Mouse (Mus musculus) left cerebral cortex, adult 9 months (tissue): ENCODE measurements around the gene Spred2.

ENCODE experiments used
- DNase-seq, 2 experiments: peaks; one replicate each; pipeline ENCODE4 v3.0.0; 2022; ENCODE audit warnings: low spot score in 2 of 2

Gene Spred2

DNA sequence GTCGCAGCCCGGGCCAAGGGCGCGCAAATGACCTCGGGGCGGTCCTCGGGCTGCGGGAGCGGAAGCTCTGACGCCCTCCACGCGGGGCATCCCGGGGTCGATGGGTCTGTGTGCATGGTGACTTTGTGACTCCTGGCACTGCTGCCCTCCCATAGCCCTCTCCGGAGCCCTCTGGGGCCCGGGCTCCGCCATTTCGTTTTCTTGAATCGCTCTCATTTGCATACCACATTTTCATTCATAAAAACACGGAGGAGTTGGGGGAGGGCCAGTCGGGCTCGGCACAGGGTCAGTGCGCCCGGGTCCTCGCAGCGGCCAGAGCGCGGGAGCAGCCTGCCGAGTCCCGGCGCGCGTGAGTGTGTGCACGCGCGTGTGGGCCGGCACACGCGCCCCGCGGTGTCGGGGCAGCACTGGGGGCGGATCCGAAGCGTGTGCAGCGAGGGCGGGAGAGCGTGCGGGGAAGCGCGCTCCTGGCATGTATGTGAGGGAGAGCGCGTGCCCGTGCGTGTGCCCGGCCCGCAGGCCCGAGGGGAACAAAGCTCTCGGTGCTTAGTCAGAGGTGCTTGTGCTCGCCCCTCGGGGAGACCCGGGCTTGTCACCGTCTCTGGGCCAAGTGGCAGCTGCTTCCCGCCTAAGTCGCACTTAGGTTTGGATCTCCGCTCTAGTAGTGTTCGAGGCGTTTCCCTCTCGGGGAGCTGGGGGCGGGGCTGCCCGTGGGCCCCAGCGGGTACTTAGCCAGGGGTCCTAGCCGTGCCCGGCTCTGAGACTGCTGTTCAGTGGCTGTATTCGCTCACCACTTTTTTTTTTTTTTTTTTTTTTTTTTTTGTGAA, 1.2 kb downstream of the Spred2 start:
- peak in 1 of 2 experiments; percentile 71 for DNase-seq

DNA sequence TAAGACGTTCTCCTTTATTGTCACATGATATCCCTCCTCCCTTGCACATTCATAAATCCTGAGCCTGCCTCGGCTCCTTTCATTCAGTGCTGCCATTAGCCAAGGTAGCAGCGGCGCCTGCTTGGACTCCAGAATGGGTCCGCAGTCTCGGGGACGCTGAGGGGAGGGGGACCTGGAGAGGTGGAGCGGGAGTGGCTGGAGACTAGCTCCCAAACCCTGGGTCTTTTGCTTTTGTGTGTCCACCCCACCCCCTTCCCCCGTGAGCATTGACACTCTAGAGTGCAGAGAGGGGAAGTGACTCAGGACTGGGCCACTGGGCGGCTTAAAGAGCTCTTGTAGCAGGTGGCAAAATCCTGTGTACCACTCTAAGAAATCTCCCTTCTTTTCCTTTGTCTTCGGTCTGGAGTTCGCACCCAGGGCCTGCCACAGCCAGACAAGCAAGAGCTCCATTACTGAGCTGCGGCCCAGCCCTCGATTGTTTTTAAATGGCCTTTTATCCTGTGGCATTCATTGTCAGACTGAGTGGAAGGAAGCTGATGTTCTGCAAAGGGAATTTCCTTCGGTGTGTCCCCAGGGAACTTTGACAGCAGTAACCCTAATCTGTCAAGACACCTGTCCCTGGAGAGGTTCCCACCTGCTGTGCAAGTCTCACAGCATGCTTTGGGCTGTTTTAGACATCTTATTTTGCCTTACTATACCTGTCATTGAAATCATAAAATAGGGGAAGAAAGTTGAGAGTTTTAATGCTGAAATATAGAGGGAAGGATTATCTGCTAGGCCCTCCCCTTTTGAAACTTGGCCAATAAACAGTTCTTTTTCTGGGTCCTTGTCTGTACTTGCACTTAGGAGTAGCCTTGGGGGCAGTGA, 2.0 kb downstream of the Spred2 start:
- peak in 1 of 2 experiments; percentile 56 for DNase-seq

DNA sequence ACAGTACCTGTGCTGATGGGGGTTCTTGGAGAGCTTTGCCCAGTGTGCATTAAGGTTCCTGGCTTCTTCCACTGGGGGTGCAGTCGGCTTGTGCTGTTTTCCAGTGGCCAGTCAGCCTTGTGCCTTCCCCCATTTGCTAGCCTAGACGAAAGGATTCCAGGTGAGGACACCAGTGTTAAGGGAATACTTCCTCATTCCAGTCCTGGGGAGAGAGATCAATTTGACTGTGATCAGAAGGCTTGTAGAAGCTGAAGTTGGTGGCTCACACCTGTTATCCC, 2.6 kb downstream of the Spred2 start:
- no peak for DNase-seq

DNA sequence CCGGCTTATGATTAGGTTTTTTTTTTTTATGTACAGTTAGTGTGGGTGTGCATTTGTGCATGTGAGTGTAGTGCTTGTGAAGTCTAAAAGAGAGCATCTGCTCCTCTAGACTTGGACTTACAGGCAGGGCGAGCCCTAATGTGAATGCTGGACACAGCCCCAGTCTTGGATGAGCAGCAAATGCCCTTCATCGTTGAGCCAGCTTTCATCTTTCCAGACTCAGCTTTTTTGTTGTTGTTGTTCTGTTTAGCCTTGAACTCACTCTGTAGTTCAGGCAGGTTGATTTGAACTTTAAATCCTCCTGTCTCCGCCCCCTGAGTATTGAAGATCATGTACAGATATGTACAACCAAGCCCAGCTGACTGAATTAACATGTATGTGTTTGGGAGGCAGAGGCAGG, 4.5 kb downstream of the Spred2 start:
- DNase-seq, result no peak

DNA sequence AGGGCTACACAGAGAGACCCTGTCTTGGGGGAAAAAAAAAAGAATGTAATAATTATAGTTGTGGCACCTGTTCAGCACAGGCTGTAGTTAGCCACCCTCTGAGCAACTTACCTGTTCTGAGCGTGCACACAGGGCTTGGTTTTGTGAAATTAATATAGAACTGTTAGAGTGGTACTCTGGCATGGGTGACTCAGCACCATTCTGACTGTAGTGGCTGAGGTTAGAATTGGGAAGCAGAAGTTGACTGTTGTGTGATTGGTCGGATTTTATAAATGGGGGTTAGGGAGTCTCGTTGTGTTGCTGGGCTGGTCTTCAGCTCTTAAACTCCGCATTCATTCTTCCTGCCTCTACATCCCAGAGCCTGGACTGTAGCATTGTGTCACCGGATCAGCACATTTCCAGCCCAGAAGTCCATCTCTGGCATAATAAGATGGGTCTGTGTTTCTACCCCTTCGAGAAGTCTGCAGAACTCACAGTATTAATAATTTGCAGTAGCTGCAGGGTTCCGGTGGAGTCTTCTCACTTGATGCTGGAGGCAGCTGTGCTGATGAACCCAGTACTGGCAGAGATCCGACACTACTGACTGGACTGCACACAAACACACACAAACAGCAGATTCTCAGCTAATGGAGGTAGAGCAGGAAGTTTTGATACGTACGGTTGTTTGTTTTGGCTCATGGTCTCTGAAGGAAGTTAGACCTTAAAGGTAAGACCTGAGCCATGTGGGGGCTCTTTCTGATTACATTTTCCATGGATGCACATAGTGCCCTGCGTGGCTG, 5.1 kb downstream of the Spred2 start:
- no peak for DNase-seq

DNA sequence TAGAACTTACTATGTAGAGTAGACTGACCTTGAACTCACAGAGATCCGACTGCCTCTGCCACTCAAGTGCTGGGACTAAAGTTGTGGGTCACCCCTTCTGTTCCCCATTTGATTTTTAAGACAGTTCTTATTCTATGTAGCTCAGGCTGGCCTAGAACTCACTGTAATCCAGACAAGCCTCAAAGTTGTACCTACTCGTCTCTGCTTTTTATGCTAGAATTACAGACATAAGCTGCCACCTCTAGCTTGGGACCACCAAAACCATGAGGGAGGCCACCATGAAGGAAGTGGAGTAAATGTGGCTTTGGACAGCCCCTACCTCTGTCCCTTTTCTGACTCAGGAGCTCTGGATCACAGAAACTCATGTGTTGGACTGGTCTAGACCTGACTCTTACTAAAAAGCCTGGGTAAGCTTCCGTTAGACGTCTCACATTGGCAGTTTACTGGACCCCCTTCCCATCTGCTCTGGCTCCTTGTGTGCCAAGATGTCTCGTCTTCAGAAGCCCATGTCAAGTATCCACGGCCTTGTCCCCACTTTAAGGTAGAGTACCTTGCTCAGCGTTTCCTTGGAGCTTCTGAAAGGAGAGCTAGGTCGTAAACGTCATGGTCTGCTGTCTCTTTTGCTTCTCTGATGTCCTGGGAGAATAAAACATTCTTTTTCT, 7.5 kb downstream of the Spred2 start:
- no peak for DNase-seq

DNA sequence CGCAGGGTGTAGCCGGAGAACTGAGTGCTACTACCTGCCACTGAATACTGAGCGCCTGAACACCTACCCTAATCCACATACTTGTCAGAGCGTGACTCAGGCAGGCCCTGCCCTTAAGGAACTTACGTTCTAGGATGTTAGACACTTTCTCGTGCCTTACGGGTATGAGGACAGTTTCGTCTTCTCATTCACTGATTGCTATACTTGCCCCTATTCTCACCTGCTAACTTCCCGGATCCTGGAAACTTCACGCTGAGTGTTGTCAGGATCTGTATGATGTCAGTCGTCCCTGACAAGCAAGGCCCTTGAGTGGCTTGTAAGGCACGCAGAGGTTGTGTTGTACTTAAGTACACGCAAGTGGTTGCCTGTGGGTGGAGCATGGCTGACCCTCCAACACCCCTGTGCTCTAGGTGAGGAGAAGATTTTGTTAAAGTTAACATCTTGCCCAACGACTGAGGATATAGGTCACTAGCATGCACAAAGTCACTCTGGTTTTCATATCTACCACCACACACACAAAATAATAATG, 8.9 kb downstream of the Spred2 start:
- no peak for DNase-seq

DNA sequence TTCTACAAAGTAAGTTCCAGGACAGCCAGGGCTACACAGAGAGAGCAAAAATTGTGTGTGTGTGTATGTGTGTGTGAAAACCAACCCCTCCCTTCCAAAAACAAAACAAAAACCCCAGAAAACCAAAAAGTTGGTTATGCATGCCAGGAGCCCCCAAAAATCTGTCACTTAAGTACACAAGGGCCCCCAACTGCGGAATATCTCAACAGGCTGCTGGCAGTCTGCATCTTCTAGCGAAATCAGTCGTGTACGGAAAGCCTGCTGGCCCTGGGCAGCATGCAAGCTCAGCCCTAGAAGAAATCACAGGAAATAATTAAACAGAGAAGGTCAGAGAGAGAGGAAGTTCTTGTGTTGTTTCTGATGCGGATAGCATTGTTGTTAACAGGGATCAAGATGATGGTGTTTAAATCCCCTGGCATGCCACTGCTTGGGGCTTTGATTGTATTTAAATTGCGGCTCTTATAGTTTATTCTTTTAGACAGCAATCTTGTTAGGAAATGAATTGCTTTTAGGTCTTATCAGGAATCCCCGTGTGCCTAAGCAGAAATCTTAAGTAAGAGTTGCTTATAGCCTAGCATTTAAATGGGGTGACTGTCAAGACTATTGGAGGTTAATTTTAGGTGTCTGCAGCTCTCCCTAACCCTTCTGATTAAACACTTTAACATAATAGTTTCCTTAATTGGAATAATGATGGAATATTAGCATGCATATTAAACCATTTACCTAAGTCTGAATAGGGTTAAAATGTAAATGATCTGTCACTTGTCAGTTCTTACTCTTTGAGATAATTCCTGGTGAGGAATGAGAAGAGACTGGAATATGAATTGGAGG, 11.6 kb downstream of the Spred2 start:
- no peak for DNase-seq

DNA sequence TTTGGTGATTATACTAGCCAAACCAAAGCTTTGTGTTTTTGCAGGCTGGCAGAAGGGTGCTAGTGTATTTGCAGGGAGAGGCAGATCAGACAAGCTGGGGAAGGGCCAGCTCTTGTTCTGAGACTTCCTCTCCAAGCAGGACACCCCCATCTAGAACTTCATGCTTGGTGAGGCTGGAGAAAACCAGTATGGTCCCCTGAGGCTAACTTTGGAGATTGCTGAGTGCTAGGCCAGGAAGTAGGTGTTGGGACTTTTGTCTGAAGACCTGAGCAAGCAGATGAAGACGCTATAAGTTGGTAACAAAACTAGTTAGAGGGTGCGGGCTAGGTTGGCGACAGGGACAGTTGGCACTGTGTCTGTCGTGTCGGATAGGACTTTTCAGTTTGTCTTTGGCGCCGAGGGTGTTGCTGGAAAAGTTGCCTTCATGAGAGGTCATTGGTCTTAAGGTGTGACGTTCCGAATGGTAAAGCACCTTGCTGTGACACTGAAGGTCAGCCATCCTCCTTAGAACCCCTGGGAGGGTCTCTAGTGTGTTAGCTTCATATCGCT, 14.4 kb downstream of the Spred2 start:
- DNase-seq, result no peak

DNA sequence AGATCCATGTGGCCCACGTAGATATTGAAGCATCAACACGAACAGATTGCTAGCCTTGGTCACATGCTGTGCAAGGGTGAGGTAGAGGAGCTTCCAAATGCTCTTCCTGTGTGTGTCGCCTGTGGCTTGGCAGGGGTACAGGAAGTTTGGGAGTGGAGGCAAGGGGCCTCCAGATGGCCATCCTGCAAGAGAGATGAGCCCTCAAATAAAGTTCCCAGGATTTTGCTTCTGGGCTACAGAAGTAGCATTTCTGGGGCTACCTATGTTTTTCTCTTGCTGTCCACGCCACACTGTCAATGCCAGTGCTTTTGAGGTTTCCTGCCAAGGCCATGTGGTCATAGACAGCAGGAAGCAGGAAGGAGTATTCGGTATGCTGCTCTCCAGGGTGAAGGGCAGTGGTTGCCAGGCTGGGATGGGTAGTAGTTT, 15.1 kb downstream of the Spred2 start:
- peak in 1 of 2 experiments; percentile 48 for DNase-seq

DNA sequence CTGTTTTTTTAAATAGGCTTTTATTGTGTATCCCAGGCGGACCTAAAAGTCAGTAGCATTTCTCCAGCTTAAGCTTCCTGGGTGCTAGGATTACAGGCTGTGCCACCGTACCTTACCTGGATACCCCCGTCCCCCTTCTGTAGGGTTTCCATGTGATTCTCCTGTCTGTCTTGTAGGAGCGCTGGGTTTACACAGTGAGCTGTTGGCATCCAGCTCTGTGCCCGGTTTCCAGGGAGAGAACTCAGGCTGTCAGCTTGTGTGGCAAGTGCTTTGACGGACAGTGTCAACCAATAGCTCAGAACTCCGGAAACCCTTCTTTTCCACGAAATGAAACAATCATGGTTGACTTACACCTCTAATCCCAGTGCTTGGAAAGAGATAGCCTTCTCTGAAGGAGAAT, 15.7 kb downstream of the Spred2 start:
- DNase-seq, result no peak

DNA sequence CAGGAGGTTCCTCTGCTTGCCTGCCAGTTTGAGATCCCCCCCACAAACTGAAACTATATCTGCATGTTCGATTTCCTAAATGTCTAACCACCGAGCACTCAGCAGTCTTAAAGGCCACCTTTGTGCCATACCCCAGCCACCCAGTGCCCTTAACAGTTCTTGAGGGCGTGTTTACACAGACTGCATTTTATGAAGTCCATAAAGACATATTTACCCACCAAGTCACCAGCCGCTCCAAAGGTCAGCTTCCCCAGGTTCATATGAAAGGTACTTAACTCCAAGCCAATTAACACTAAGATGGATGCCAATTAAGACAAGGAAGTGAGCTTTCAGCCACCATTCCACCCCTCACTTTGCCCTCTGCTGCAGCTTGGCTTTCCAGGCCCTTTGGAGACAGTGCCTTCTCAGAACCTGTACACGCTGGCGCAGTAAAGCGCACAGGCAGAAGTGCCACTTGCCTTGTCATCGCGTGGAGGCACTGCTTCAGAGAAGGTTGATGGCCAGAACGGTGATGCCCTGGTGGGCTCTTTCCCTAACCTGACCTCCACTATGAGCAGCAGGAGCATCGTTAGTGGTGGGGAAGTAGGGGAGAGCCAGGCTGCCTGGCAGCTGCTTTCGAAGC, 17.1 kb downstream of the Spred2 start:
- no peak for DNase-seq

DNA sequence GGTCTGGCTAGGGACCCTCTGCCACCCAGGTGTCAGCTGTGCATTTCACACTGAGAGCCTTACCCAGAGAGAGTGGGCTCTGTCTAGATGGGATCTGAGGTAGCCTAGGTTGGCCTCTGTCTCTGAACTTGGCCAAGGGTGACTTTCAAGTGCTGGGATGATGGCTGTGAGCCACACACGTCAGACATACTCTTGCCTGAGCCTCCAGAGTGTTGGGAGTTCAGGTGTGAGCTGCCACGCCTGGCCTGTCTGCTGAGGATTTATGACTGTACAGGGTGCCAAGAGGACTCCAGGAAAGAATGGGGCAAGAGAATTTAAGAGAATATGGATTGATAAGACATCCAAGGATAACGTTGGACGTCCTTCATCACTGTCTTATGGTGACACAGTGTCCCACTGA, 17.8 kb downstream of the Spred2 start:
- DNase-seq, result no peak

DNA sequence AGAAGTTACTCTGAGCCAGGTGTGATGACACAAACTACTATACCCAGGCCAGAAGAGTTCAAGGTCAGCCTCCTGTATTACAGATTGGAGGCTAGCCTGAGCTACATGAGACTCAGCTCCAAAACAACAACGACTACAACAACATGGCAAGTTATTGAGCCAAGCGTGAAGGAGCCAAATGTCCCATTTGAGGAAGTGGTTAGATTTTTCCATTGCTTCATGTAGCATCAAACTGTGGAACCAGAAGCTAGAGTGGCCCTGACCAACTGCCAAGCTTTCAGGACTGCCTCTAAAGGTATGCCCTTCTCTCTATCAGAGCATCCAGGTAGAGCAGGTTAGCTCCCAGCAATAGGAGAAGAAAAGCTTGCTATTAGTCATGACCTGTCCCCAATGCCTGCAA, 19.6 kb downstream of the Spred2 start:
- no peak for DNase-seq

DNA sequence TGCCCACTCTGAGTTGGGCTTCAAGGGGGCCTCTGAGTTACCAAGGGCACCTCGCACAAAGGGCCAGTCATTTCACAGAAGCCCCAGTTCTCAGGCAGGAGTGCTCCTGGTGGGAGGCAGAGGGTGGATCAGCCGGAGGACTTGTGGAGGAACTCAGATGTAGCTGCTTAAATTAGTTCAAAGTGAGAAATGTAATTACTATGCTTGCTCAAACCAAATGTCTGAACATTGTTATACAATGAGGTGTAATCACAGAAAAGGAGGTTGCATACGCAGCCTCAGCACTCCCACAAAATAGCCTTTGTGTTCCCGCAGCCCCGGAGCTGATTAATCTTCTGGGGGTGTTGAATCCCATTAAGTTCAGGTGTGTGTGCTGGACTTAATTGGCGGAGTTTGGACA, 20.5 kb downstream of the Spred2 start:
- DNase-seq, result peak; percentile 64 to 66

DNA sequence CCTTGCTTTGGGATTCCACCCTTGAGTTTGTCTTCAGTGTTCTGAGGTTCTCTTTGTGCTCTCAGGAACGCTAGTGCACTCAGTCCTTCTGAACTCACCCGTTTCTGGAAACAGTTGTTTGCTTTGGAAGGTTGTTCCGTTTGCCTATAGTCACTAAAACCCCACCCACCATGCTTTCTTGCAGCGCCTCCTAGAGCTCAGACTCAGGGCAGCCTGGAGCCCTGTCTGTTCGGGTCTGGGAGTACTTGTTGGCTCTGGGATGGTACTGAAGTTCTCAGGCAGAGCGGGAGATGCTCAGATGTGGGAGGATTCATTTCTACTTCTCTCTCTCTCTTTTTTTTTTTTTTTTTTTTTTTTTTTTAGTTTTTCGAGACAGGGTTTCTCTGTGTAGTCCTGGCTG, 22.5 kb downstream of the Spred2 start:
- no peak for DNase-seq

DNA sequence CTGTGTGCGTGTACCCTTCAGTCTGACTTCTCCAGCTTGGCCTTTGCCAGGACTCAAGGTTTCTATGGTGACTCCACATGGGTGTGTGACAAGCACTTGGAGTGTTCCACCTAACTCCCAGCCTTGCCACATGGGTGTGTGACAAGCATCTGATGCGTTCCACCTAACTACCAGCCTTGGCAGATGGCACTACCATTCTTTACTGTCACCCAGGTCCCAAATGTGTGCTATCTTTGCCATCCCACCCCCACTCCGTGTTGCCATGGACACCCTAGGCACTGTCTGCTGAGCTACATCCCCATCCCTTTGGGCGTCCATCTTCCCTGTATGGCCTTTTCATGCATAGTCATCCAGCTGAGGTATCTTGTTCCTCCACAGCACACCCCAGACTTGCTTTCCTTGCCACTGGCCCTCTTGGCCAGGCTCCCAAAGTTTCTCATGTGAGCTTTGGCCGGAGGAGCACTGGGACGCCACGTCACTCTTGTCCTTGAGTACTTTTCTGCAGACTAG, 23.5 kb downstream of the Spred2 start:
- DNase-seq, result peak in 1 of 2 experiments; percentile 76

DNA sequence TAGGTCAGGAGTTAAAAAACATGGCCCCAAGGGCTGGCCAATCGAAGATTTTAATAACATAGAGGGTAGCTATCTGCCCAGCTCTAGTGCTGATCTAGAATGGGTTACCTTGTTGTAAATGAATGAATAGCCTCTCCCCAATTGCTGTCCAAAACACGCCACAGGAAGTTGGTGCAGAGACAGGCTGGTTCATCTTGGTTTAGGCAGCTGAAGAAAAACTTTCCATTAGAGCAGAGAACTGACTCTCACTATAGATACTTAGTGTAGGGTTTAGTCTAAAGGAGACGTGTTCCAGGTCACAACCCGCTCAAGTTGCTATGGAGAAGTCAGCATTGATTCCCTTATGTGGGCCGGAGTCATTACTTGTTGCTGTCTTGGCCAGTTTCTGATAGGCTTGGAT, 25.6 kb downstream of the Spred2 start:
- no peak for DNase-seq

DNA sequence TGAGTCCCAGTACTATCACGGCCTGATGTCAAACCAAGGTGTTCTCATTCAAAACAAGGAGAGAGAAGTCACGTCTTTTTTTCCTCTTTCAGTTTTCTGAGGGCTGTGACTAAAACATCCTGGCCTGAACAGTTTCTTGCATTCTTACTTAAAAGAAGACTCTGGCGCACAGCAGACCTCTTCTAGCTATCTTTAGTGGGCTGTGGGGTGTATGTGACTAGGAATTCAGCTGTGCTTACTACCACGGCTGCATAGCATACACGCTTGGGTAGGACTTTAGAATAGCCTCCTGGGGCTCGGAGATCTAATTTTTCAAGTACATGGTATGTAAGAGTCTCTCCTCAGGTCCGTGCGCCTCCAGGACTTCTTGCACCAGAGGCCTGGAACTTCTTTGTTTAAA, 26.0 kb downstream of the Spred2 start:
- DNase-seq, result no peak

DNA sequence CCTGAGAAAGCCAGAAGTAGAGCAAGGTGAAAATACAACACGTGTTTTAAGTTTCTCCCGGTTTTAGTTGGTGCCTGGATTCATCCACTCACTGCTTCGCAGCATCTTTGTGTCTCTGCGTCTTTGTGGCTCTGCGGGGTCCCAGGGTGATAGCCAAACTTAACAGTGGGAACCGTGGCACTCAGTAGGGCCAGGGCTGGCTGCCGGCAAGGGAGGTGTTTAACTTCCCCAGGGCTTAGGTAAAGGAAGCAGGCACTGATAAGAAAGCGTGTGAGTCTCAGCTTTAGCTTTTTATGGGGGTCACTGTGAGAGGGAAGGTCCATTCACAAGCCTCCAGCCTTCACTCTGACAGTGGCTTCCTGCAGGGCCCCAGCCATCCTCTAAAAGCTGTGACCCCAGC, 28.8 kb downstream of the Spred2 start:
- DNase-seq, result no peak
